Mouse (Mus musculus): ENCODE data around the gene Atg101. TPM values are rescaled to one million over a fixed set of nuclear protein-coding genes. Genes with fewer than 3 reads are reported as not detected.

The Atg101 gene
- polyA plus RNA-seq, 1 experiment from 2014 or later: 74.4 TPM

DNA sequence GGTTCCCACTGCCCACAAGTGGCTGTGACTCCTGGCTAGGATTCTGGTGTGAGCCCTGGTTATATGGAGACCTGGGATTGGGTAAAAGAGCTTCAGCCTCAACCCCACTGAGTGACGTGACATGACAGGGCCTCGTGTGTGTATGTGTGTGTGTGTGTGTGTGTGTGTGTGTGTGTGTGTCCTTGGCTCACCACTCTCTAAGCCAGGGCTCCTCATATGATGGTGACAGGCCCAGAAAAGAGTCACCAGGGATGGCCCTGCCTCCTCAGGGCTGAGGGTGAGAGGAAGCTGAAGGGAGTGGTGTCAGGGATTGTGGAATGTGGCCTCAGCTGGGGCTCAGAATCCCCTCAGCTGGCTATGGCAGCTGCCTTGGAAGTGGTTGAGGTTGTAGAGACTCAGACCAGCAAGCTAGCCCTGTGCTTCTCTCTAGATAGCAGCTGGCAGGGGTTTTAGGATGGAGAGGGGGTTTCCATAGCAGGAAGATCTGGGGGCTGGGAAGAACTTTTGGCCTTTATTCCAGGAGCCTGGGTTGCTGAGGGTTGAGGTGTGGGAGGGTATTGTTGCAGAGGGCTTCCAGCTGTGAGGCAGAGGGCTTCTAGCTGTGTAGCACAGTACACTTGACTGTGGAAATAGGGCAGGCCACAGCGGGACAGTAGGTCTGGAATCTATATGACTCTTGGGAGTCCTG, 44.9 kb downstream of the Atg101 start:
- 68% methylated on average over 3 of the region's 3 CpGs for WGBS
- no peak for DNase-seq (ENCODE audit: low spot score)
- no peak overlapping the region for H3K4me2 ChIP-seq (ENCODE audit: low read depth)

DNA sequence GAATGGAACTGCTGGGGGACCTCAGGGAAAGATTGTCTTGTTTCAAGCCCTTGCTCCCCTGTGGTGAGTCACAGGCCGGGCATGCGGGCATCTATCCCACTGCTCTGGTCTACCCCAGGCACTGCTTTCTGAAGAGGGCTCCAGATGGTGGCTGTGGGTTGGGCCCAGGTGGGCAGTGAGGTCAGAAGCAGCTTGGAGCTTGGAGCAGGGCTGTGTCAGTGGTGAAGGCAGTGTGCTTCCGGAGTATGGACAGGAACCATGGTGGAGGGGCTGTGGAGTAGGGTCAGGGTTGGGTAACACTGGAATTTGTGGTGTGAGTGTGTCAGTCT, 45.5 kb downstream of the Atg101 start:
- DNase-seq (ENCODE audit: low spot score) (no peak), ATAC-seq (ENCODE audit: insufficient read depth, low FRiP score, low TSS enrichment) (no peak)
- WGBS: 54% methylated on average over 3 of the region's 3 CpGs
- Histone ChIP-seq H3K4me1 (ENCODE audit: control insufficient read depth, insufficient read depth, low read length) (no peaks in the 10 kb centered on the region), H3K4me3 (ENCODE audit: low read depth, low read length) (no peak overlapping the region), H3K9ac (ENCODE audit: low read length) (peak overlapping the region; percentile 1; the same call in 1 of the 2 replicates), H3K36me3 (ENCODE audit: control insufficient read depth, insufficient read depth, low read length) (no peaks in the 10 kb centered on the region), H3K27me3 (ENCODE audit: control insufficient read depth, insufficient read depth, low read length) (no peaks in the 10 kb centered on the region), H3K9me3 (ENCODE audit: control insufficient read depth, low read length) (no peaks in the 10 kb centered on the region), H3K4me2 (ENCODE audit: low read depth) (no peak overlapping the region), H3K27ac (ENCODE audit: low read depth, low read length) (no peak overlapping the region)

More for the DNA sequence above, 44.9 kb downstream of the Atg101 start:
- H3K9me3 ChIP-seq (ENCODE audit: control insufficient read depth, low read length): no peaks in the 10 kb centered on the region
- H3K27ac ChIP-seq (ENCODE audit: low read depth, low read length): no peak overlapping the region
- no peaks in the 10 kb centered on the region for H3K36me3 ChIP-seq (ENCODE audit: control insufficient read depth, insufficient read depth, low read length)
- no peak for ATAC-seq (ENCODE audit: insufficient read depth, low FRiP score, low TSS enrichment)
- H3K27me3 ChIP-seq (ENCODE audit: control insufficient read depth, insufficient read depth, low read length): no peaks in the 10 kb centered on the region
- no peaks in the 10 kb centered on the region for H3K4me1 ChIP-seq (ENCODE audit: control insufficient read depth, insufficient read depth, low read length)
- H3K4me3 ChIP-seq (ENCODE audit: low read depth, low read length): no peak overlapping the region
- peak overlapping the region; percentile 1; the same call in 1 of the 2 replicates for H3K9ac ChIP-seq (ENCODE audit: low read length)

DNA sequence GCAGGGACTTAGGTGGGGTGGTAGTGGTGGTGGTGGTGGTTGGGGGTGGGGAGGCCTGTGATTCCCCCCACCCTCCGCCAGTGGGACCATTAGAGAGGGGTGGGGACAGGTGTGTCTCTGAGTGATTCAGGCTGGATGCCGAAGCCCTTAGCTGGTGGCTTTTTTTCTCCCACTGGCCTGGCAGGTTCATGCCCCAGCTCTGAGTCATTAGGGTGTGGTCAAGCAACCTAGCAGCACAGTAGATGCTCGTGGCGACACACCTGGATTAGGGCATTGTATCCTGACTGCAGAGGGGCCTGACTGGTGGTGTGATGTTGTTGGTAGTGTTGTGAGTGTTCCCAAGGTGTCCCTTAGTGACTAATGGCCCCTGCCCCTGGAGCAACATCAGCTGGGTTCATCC, 47.0 kb downstream of the Atg101 start:
- Histone ChIP-seq H3K9me3 (ENCODE audit: control insufficient read depth, low read length) (no peaks in the 10 kb centered on the region), H3K4me3 (ENCODE audit: low read depth, low read length) (no peak overlapping the region), H3K4me1 (ENCODE audit: control insufficient read depth, insufficient read depth, low read length) (no peaks in the 10 kb centered on the region), H3K27ac (ENCODE audit: low read depth, low read length) (no peak overlapping the region), H3K27me3 (ENCODE audit: control insufficient read depth, insufficient read depth, low read length) (no peaks in the 10 kb centered on the region), H3K36me3 (ENCODE audit: control insufficient read depth, insufficient read depth, low read length) (no peaks in the 10 kb centered on the region), H3K4me2 (ENCODE audit: low read depth) (no peak overlapping the region), H3K9ac (ENCODE audit: low read length) (no peak overlapping the region)
- ATAC-seq (ENCODE audit: insufficient read depth, low FRiP score, low TSS enrichment) (no peak), DNase-seq (ENCODE audit: low spot score) (peak; percentile 3)
- 77% methylated on average over 4 of the region's 4 CpGs for WGBS

DNA sequence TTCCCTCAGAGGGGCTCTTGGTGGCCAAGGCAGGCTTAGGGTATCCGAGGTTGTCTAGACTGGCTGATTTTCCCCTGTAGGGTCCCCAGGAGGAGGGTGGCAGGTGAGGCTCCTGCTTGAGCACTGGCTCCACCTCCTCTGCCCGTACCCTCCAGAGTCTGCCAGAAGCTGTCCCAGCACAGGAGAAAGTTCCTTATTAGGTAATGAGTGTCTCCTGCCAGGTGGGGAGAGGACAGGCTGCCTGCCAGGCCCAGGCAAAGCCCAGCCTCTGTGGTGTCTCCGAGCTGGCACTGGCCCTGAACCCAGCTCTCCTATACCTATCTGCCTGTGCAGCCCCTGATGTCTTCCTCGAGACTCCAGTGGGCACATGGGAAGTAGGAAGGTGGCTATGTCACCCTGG, 48.3 kb downstream of the Atg101 start:
- Histone ChIP-seq H3K9ac (ENCODE audit: low read length) (no peak overlapping the region), H3K4me2 (ENCODE audit: low read depth) (no peak overlapping the region), H3K36me3 (ENCODE audit: control insufficient read depth, insufficient read depth, low read length) (no peaks in the 10 kb centered on the region), H3K4me3 (ENCODE audit: low read depth, low read length) (no peak overlapping the region), H3K27me3 (ENCODE audit: control insufficient read depth, insufficient read depth, low read length) (no peaks in the 10 kb centered on the region), H3K4me1 (ENCODE audit: control insufficient read depth, insufficient read depth, low read length) (no peaks in the 10 kb centered on the region), H3K9me3 (ENCODE audit: control insufficient read depth, low read length) (no peaks in the 10 kb centered on the region), H3K27ac (ENCODE audit: low read depth, low read length) (no peak overlapping the region)
- DNase-seq (ENCODE audit: low spot score): peak; percentile 5
- WGBS: 71% methylated on average over 4 of the region's 4 CpGs
- ATAC-seq (ENCODE audit: insufficient read depth, low FRiP score, low TSS enrichment): no peak

DNA sequence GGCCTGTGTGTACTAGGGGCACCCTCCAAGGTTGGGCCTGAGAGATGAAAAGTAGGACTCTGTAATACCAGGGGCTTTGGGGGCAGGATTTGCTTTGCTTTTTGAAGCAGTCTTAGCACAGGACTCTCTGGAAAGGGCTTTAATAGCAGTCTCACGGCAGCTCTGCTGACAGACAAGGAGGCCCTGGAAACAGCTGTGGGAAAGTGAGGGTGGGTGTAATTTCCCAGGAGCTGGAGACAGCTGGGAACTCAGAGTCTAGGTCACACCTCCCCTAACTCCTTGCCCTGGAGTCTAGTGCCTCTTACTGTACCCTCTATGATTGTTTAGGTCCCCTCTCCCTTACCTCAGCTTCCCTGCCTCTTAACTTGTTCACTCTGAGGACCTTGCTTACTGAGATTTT, 49.1 kb downstream of the Atg101 start:
- Histone ChIP-seq H3K4me2 (ENCODE audit: low read depth) (no peak overlapping the region), H3K9ac (ENCODE audit: low read length) (no peak overlapping the region), H3K27ac (ENCODE audit: low read depth, low read length) (no peak overlapping the region), H3K9me3 (ENCODE audit: control insufficient read depth, low read length) (no peaks in the 10 kb centered on the region), H3K27me3 (ENCODE audit: control insufficient read depth, insufficient read depth, low read length) (no peaks in the 10 kb centered on the region), H3K4me1 (ENCODE audit: control insufficient read depth, insufficient read depth, low read length) (no peaks in the 10 kb centered on the region), H3K4me3 (ENCODE audit: low read depth, low read length) (no peak overlapping the region), H3K36me3 (ENCODE audit: control insufficient read depth, insufficient read depth, low read length) (no peaks in the 10 kb centered on the region)
- ATAC-seq (ENCODE audit: insufficient read depth, low FRiP score, low TSS enrichment): no peak
- peak; percentile 7 for DNase-seq (ENCODE audit: low spot score)
- WGBS: 29% methylated on average over 1 of the region's 1 CpGs

DNA sequence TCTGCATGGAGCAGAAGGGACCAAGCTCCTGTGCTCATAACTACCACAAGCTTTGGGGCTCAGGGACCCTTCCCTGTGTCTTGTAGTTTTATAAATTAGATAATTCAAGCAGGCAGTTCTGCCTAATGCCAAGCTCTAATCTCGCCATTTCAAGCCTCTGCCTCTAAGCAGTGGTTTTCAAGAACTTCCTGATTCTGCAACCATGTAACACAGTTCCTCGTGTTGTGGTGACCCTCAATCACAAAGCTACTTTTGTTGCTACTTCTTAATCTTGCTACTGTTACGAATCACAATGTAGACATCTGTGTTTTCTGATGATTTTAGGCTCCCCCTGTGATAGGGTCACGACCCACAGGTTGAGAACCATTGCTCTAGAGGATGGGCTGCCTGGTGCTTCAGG, 49.6 kb downstream of the Atg101 start:
- Histone ChIP-seq H3K27ac (ENCODE audit: low read depth, low read length) (no peak overlapping the region), H3K4me2 (ENCODE audit: low read depth) (no peak overlapping the region), H3K9me3 (ENCODE audit: control insufficient read depth, low read length) (no peaks in the 10 kb centered on the region), H3K9ac (ENCODE audit: low read length) (no peak overlapping the region), H3K4me3 (ENCODE audit: low read depth, low read length) (no peak overlapping the region), H3K4me1 (ENCODE audit: control insufficient read depth, insufficient read depth, low read length) (no peaks in the 10 kb centered on the region), H3K36me3 (ENCODE audit: control insufficient read depth, insufficient read depth, low read length) (no peaks in the 10 kb centered on the region), H3K27me3 (ENCODE audit: control insufficient read depth, insufficient read depth, low read length) (no peaks in the 10 kb centered on the region)
- ATAC-seq (ENCODE audit: insufficient read depth, low FRiP score, low TSS enrichment) (no peak), DNase-seq (ENCODE audit: low spot score) (no peak)
- 64% methylated on average over 4 of the region's 4 CpGs for WGBS

DNA sequence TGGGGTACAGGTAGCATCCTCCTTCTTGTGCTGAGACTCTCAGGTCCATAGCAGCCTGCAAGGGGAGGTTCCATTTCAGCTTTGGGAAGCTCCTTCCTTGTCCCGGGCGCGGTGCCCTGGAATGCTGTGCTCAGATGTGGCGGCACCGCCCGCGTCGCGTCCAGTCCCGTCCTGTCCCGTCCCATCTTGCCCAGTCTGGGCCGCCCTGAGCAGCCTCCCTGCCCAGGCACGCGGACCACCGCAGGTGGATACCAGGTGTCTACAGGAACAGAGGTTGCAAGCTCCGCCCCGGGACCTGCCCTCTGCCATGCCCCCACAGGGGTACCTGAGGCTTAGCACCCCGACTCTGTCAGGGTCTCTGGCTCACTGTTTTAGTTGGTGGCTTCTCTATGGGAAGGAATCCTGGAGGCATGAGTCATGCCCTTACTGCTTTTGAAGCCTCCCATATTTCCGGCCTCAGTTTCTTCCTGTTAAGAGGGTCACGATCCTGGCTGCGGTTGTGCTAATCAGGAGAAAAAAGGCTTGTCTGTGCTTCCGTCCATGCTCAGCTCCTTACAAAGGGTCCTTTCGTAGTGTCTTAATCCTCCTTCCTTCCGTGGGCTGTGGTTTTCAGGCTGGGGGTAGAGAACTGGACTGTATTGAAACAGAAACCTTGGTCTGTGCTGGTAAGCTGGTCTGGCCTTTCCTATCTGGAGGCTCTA, 52.6 kb downstream of the Atg101 start:
- Histone ChIP-seq H3K27ac (ENCODE audit: low read depth, low read length) (no peak overlapping the region), H3K36me3 (ENCODE audit: control insufficient read depth, insufficient read depth, low read length) (no peaks in the 10 kb centered on the region), H3K4me3 (ENCODE audit: low read depth, low read length) (no peak overlapping the region), H3K4me1 (ENCODE audit: control insufficient read depth, insufficient read depth, low read length) (no peaks in the 10 kb centered on the region), H3K27me3 (ENCODE audit: control insufficient read depth, insufficient read depth, low read length) (no peaks in the 10 kb centered on the region), H3K9ac (ENCODE audit: low read length) (no peak overlapping the region), H3K4me2 (ENCODE audit: low read depth) (no peak overlapping the region), H3K9me3 (ENCODE audit: control insufficient read depth, low read length) (no peaks in the 10 kb centered on the region)
- 56% methylated on average over 24 of the region's 24 CpGs for WGBS
- ATAC-seq (ENCODE audit: insufficient read depth, low FRiP score, low TSS enrichment): no peak
- DNase-seq (ENCODE audit: low spot score): no peak

DNA sequence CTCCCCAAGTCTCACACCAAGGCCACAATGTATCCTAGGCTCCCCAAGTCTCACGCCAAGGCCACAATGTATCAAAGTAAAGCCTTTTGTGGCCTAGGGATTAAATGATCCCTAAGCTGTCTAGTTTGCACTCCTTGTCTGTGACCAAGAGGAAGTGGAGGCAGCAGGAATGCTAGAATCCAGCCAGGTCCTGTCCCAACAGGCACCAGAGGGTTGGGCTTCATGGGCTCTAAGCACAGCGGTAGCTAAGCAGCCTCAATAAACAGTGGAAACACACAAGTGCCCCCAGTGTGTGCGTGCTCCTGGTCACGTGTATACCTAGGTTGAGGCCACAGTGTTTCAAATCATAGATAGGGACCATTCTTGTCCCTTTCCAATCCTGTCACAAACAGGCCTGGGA, 54.3 kb downstream of the Atg101 start:
- no peak overlapping the region for H3K4me3 ChIP-seq (ENCODE audit: low read depth, low read length)
- 83% methylated on average over 4 of the region's 4 CpGs for WGBS
- no peaks in the 10 kb centered on the region for H3K4me1 ChIP-seq (ENCODE audit: control insufficient read depth, insufficient read depth, low read length)
- no peak for ATAC-seq (ENCODE audit: insufficient read depth, low FRiP score, low TSS enrichment)
- no peaks in the 10 kb centered on the region for H3K27me3 ChIP-seq (ENCODE audit: control insufficient read depth, insufficient read depth, low read length)
- H3K36me3 ChIP-seq (ENCODE audit: control insufficient read depth, insufficient read depth, low read length): no peaks in the 10 kb centered on the region
- H3K9me3 ChIP-seq (ENCODE audit: control insufficient read depth, low read length): no peaks in the 10 kb centered on the region
- no peak overlapping the region for H3K27ac ChIP-seq (ENCODE audit: low read depth, low read length)
- no peak overlapping the region for H3K4me2 ChIP-seq (ENCODE audit: low read depth)
- no peak overlapping the region for H3K9ac ChIP-seq (ENCODE audit: low read length)
- DNase-seq (ENCODE audit: low spot score): no peak

DNA sequence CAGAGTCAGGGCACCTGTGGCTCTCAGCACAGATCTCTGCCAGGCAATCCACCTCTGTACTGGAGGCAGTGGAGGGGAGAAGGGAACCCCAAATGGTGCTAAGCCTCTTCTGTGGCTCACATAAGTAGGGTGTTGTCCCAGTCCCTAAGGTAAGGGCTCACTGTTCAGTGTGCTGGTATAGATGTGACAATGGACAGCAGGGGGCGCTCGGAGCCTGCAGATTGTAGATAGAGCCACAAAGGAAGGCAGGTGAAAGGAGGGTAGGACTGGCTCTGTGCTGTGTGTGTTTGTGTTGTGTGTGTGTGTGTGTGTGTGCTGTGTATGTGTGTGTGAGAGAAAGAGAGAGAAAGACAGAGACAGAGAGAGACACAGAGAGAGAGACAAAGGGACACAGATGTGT, 55.5 kb downstream of the Atg101 start:
- H3K27ac ChIP-seq (ENCODE audit: low read depth, low read length): no peak overlapping the region
- ATAC-seq (ENCODE audit: insufficient read depth, low FRiP score, low TSS enrichment) (peak; percentile 69), DNase-seq (ENCODE audit: low spot score) (peak; percentile 86)
- no peaks in the 10 kb centered on the region for H3K36me3 ChIP-seq (ENCODE audit: control insufficient read depth, insufficient read depth, low read length)
- H3K4me3 ChIP-seq (ENCODE audit: low read depth, low read length): no peak overlapping the region
- no peaks in the 10 kb centered on the region for H3K4me1 ChIP-seq (ENCODE audit: control insufficient read depth, insufficient read depth, low read length)
- WGBS: 0% methylated on average over 2 of the region's 2 CpGs
- H3K27me3 ChIP-seq (ENCODE audit: control insufficient read depth, insufficient read depth, low read length): no peaks in the 10 kb centered on the region; the same call in 1 of the 2 replicates
- no peak overlapping the region for H3K4me2 ChIP-seq (ENCODE audit: low read depth)
- H3K9me3 ChIP-seq (ENCODE audit: control insufficient read depth, low read length): no peaks in the 10 kb centered on the region
- no peak overlapping the region for H3K9ac ChIP-seq (ENCODE audit: low read length)
